In genomic region chr15:25200249-25200648, GRCm38 (mm10) we compare ENCODE assay signal across 3 mouse cellular contexts.
DNase-seq lines count a peak whose midpoint lies in the region; TF ChIP-seq lines count a peak whose summit lies in the region.
"Not testable (repeated sequence)": the region's sequence is repeated elsewhere in the genome, so short reads cannot be mapped to it uniquely, and the experiment has no call there.

No protein-coding gene starts in this region.

- H3K4me1 ChIP-seq in E14TG2a.4 (replicated peaks; ENCODE audit: low read depth, low read length); ES-Bruce4 (ENCODE audit: control insufficient read depth, insufficient read depth, low read length): not testable (repeated sequence)

- TF ChIP-seq CTCF in E14TG2a.4 (conservative IDR thresholded peaks at IDR 0.05; ENCODE audit: low read length); ES-Bruce4 (IDR thresholded peaks at IDR 0.05; ENCODE audit: low read depth, low read length): not testable (repeated sequence)

- not testable (repeated sequence) for TF ChIP-seq EP300 in ES-Bruce4 (IDR thresholded peaks at IDR 0.05; ENCODE audit: insufficient read depth, low read depth, low read length)

- peak overlapping the region; percentile 35; the same call in 1 of the 2 replicates for H3K4me3 ChIP-seq in E14TG2a.4 (replicated peaks; ENCODE audit: low read length)
- H3K4me3 ChIP-seq in ES-Bruce4 (ENCODE audit: low read depth, low read length), result peak overlapping the region; percentile 15

- not testable (repeated sequence) for H3K27me3 ChIP-seq in E14TG2a.4 (ENCODE audit: insufficient read depth, low read length); ES-Bruce4 (ENCODE audit: control insufficient read depth, insufficient read depth, low read length, poor library complexity, severe bottlenecking)

- H3K9ac ChIP-seq in ES-Bruce4 (ENCODE audit: low read depth, poor library complexity, severe bottlenecking), result not testable (repeated sequence)

- not testable (repeated sequence) for H3K27ac ChIP-seq in ES-Bruce4 (ENCODE audit: insufficient read depth, low read length)

- peaks cover 25% of the 10 kb centered on the region for H3K9me3 ChIP-seq in E14TG2a.4 (ENCODE audit: low read length)
- not testable (repeated sequence) for H3K9me3 ChIP-seq in ES-Bruce4 (replicated peaks; ENCODE audit: control insufficient read depth, insufficient read depth, low read length, poor library complexity, severe bottlenecking)

- peak; percentile 2 for DNase-seq in cerebellum, adult 11-12 months

- TF ChIP-seq POLR2A in ES-Bruce4 (IDR thresholded peaks at IDR 0.05; ENCODE audit: insufficient read depth, low read length), result not testable (repeated sequence)

- not testable (repeated sequence) for H3K36me3 ChIP-seq in E14TG2a.4 (ENCODE audit: insufficient read depth, low read length); ES-Bruce4 (ENCODE audit: control insufficient read depth, insufficient read depth, low read length, poor library complexity, severe bottlenecking)
